Comparison of ENCODE assay signal across 8 mouse cellular contexts in the genomic region with DNA sequence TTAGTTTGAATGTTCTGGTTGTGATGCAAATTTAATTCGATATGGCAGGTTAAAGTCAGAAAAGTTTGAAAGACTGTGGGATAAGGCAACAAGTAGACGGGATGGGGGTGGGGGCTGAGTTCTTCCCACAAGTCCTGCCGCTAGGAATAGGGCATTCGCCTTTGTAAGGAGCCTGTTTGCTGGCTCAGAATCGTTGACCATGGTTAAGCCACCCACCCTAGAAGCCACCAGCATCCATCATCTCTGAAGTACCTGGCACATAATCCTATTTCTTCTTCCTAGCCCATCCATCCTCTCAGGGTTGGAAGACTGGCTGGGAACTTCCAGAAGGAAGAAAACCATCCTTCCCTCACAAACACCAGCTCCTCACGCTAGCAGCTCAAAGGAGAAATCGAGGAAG. TPM values are rescaled to one million over a fixed set of nuclear protein-coding genes. Genes with fewer than 3 reads are reported as not detected.
DNase-seq lines count a peak whose midpoint lies in the region; ATAC-seq lines count a peak whose summit lies in the region.

No protein-coding gene starts in this region.

- no peak for ATAC-seq in cerebellum, adult (ENCODE audit: insufficient number of reproducible peaks, low FRiP score, low TSS enrichment)
- no peak for ATAC-seq in megakaryocyte, adult 5-6 weeks (ENCODE audit: poor library complexity, severe bottlenecking)
- no peak for ATAC-seq in limb, embryonic 12.5 days (ENCODE audit: insufficient number of reproducible peaks, insufficient read depth, low FRiP score, low TSS enrichment, low read depth)
- no peak for ATAC-seq in stomach, embryonic 14.5 days (ENCODE audit: insufficient number of reproducible peaks, insufficient read depth, low FRiP score, low read depth)
- no peak for ATAC-seq in CD4-positive, CD25-positive, alpha-beta regulatory T cell, adult 4 months

- peak; percentile 41 for DNase-seq in cerebellum, adult 8-10 months
- DNase-seq in thymus, postnatal 0 days (ENCODE audit: low spot score): no peak

- peaks cover 12% of the 10 kb centered on the region for H3K27me3 ChIP-seq in megakaryocyte, embryonic 14.5 days (replicated peaks)
- peaks cover 14% of the 10 kb centered on the region for H3K27me3 ChIP-seq in limb, embryonic 12.5 days
- H3K27me3 ChIP-seq in stomach, embryonic 14.5 days (ENCODE audit: control insufficient read depth, insufficient read depth, low read length): no peaks in the 10 kb centered on the region

- H3K4me2 ChIP-seq in limb, embryonic 12.5 days: peak overlapping the region; percentile 87
- peak overlapping the region; percentile 54 for H3K4me2 ChIP-seq in stomach, embryonic 14.5 days (replicated peaks; ENCODE audit: low read depth, low read length)

- peak overlapping the region; percentile 89 for H3K9ac ChIP-seq in limb, embryonic 12.5 days (replicated peaks)
- H3K9ac ChIP-seq in stomach, embryonic 14.5 days (replicated peaks; ENCODE audit: low read depth, low read length): peak overlapping the region; percentile 69; the same call in 1 of the 2 replicates

- H3K27ac ChIP-seq in limb, embryonic 12.5 days: no peak overlapping the region
- no peak overlapping the region for H3K27ac ChIP-seq in stomach, embryonic 14.5 days (ENCODE audit: low read length)

- peaks cover 70% of the 10 kb centered on the region for H3K4me1 ChIP-seq in megakaryocyte, embryonic 14.5 days
- H3K4me1 ChIP-seq in limb, embryonic 12.5 days (replicated peaks): peaks cover 17% of the 10 kb centered on the region
- peaks cover 16% of the 10 kb centered on the region; the same call in 1 of the 2 replicates for H3K4me1 ChIP-seq in stomach, embryonic 14.5 days (ENCODE audit: control insufficient read depth, insufficient read depth, low read length)

- 12% methylated on average over 7 of the region's 7 CpGs for WGBS in limb, embryonic 12.5 days
- WGBS in stomach, embryonic 14.5 days: 14% methylated on average over 7 of the region's 7 CpGs

- peak overlapping the region; percentile 97 for H3K4me3 ChIP-seq in megakaryocyte, embryonic 14.5 days (replicated peaks)
- H3K4me3 ChIP-seq in limb, embryonic 12.5 days (replicated peaks): peak overlapping the region; percentile 79
- peak overlapping the region; percentile 74 for H3K4me3 ChIP-seq in stomach, embryonic 14.5 days (ENCODE audit: low read depth, low read length)

- no peaks in the 10 kb centered on the region for H3K36me3 ChIP-seq in megakaryocyte, embryonic 14.5 days (replicated peaks; ENCODE audit: low read length)
- H3K36me3 ChIP-seq in limb, embryonic 12.5 days: no peaks in the 10 kb centered on the region
- no peaks in the 10 kb centered on the region for H3K36me3 ChIP-seq in stomach, embryonic 14.5 days (ENCODE audit: control insufficient read depth, insufficient read depth, low read length)

- H3K9me3 ChIP-seq in megakaryocyte, embryonic 14.5 days: no peaks in the 10 kb centered on the region
- H3K9me3 ChIP-seq in limb, embryonic 12.5 days: no peaks in the 10 kb centered on the region
- H3K9me3 ChIP-seq in stomach, embryonic 14.5 days (ENCODE audit: control insufficient read depth, low read depth, low read length): no peaks in the 10 kb centered on the region

RNA-seq across cellular contexts. Expression of gene E330009J07Rik, which starts 1.2 kb away (rescaled TPM):
- 0.12 TPM in 1 of 2 replicates, not detected in the other for polyA plus RNA-seq in megakaryocyte, embryonic 14.5 days (2012; ENCODE audit: insufficient read depth, low replicate concordance)
- 8.0 and 8.6 TPM in 2 replicates for total RNA-seq in megakaryocyte, adult 5-6 weeks (2015)
- total RNA-seq in megakaryocyte, adult 5-6 weeks (2017): 14.1 and 16.2 TPM in 2 replicates
- polyA plus RNA-seq in limb, embryonic 12.5 days (2016; fragmentation: Nextera tagmentation; extraction: Ambion mirVana): 14.5 and 14.8 TPM in 2 replicates
- polyA plus RNA-seq in stomach, embryonic 14.5 days (2014; fragmentation: Nextera tagmentation; extraction: Ambion mirVana): 22.4 and 23.6 TPM in 2 replicates
- 1 to 10 TPM; 4.1 to 7.9 TPM for polyA plus RNA-seq in CD4-positive, CD25-positive, alpha-beta regulatory T cell, adult 4 months (2017; shearing (Covaris generic))
- polyA plus RNA-seq in thymus, postnatal 0 days (2015; fragmentation: Nextera tagmentation; extraction: Ambion mirVana): 16.0 and 17.6 TPM in 2 replicates

RNA-seq across cellular contexts. Expression of gene Wee2, which starts 4.2 kb away (rescaled TPM):
- polyA plus RNA-seq in megakaryocyte, embryonic 14.5 days (2012; ENCODE audit: insufficient read depth, low replicate concordance): 0.57 TPM in 1 of 2 replicates, not detected in the other
- not detected in 2 replicates for total RNA-seq in megakaryocyte, adult 5-6 weeks (2015)
- total RNA-seq in megakaryocyte, adult 5-6 weeks (2017): not detected in 2 replicates
- polyA plus RNA-seq in limb, embryonic 12.5 days (2016; fragmentation: Nextera tagmentation; extraction: Ambion mirVana): 0.27 TPM in 1 of 2 replicates, not detected in the other
- polyA plus RNA-seq in stomach, embryonic 14.5 days (2014; fragmentation: Nextera tagmentation; extraction: Ambion mirVana): 0.08 TPM in 1 of 2 replicates, not detected in the other
- polyA plus RNA-seq in CD4-positive, CD25-positive, alpha-beta regulatory T cell, adult 4 months (2017; shearing (Covaris generic)): not detected
- 0.31 and 0.35 TPM in 2 replicates for polyA plus RNA-seq in thymus, postnatal 0 days (2015; fragmentation: Nextera tagmentation; extraction: Ambion mirVana)

RNA-seq across cellular contexts. Expression of gene Ssbp1, which starts 36.5 kb away (rescaled TPM):
- polyA plus RNA-seq in megakaryocyte, embryonic 14.5 days (2012; ENCODE audit: insufficient read depth, low replicate concordance): 7.4 and 12.6 TPM in 2 replicates
- total RNA-seq in megakaryocyte, adult 5-6 weeks (2015): 94.8 and 94.9 TPM in 2 replicates
- 63.2 and 67.6 TPM in 2 replicates for total RNA-seq in megakaryocyte, adult 5-6 weeks (2017)
- 197 and 204 TPM in 2 replicates for polyA plus RNA-seq in limb, embryonic 12.5 days (2016; fragmentation: Nextera tagmentation; extraction: Ambion mirVana)
- polyA plus RNA-seq in stomach, embryonic 14.5 days (2014; fragmentation: Nextera tagmentation; extraction: Ambion mirVana): 153 and 158 TPM in 2 replicates
- polyA plus RNA-seq in CD4-positive, CD25-positive, alpha-beta regulatory T cell, adult 4 months (2017; shearing (Covaris generic)): 100 to 1,000 TPM; 112 to 118 TPM
- 190 and 207 TPM in 2 replicates for polyA plus RNA-seq in thymus, postnatal 0 days (2015; fragmentation: Nextera tagmentation; extraction: Ambion mirVana)

RNA-seq across cellular contexts. Expression of gene Tas2r137, which starts 56.3 kb away (rescaled TPM):
- polyA plus RNA-seq in megakaryocyte, embryonic 14.5 days (2012; ENCODE audit: insufficient read depth, low replicate concordance): not detected in 2 replicates
- total RNA-seq in megakaryocyte, adult 5-6 weeks (2015): not detected in 2 replicates
- 0.24 TPM in 1 of 2 replicates, not detected in the other for total RNA-seq in megakaryocyte, adult 5-6 weeks (2017)
- polyA plus RNA-seq in limb, embryonic 12.5 days (2016; fragmentation: Nextera tagmentation; extraction: Ambion mirVana): not detected in 2 replicates
- polyA plus RNA-seq in stomach, embryonic 14.5 days (2014; fragmentation: Nextera tagmentation; extraction: Ambion mirVana): not detected in 2 replicates
- not detected for polyA plus RNA-seq in CD4-positive, CD25-positive, alpha-beta regulatory T cell, adult 4 months (2017; shearing (Covaris generic))
- not detected in 2 replicates for polyA plus RNA-seq in thymus, postnatal 0 days (2015; fragmentation: Nextera tagmentation; extraction: Ambion mirVana)

RNA-seq across cellular contexts. Expression of gene Tas2r108, which starts 58.6 kb away (rescaled TPM):
- polyA plus RNA-seq in megakaryocyte, embryonic 14.5 days (2012; ENCODE audit: insufficient read depth, low replicate concordance): not detected in 2 replicates
- not detected in 2 replicates for total RNA-seq in megakaryocyte, adult 5-6 weeks (2015)
- total RNA-seq in megakaryocyte, adult 5-6 weeks (2017): not detected in 2 replicates
- polyA plus RNA-seq in limb, embryonic 12.5 days (2016; fragmentation: Nextera tagmentation; extraction: Ambion mirVana): not detected in 2 replicates
- polyA plus RNA-seq in stomach, embryonic 14.5 days (2014; fragmentation: Nextera tagmentation; extraction: Ambion mirVana): 0.42 TPM in 1 of 2 replicates, not detected in the other
- polyA plus RNA-seq in CD4-positive, CD25-positive, alpha-beta regulatory T cell, adult 4 months (2017; shearing (Covaris generic)): not detected
- 0.13 and 0.17 TPM in 2 replicates for polyA plus RNA-seq in thymus, postnatal 0 days (2015; fragmentation: Nextera tagmentation; extraction: Ambion mirVana)
